Mouse (Mus musculus): ENCODE measurements at regions not wholly inside any gene's neighbourhood (a gene's known extent, or its start where the extent isn't known, plus 50 kb on each side); places are given as distances from the start of the nearest gene placed in this dataset.

DNA sequence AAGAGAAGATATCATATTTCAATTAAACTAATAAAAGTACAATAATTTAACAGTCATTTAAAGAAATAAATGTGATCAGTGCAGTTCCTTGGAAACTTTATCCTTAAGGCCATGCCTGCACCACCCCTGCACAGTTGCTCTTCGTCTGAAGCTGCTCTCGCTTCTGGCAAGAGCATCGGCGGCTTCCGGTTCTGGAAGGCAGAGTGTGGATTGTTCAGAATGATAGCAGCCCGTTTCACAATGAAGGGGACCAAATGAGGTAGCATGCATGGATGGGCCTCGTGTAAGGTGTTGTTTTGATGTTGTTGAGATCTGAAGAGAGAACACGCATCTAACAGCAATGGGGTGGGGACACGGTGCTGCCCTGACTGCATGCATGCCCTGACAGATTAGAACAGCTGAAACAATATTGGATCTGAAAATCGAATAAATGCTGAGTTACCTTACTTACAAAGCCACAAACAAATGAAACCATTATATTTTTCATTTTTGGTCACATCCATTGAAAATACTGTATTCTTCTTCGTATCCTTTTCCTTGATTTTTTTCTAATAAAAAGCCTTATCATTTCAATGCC lies 154.3 kb downstream of the Fam198b start:
- TF ChIP-seq CTCF (IDR thresholded peaks at IDR 0.05; ENCODE audit: extremely low read depth, insufficient read depth, low read length) (no peak), POLR2A (IDR thresholded peaks at IDR 0.05; ENCODE audit: extremely low read depth, insufficient read depth, low read length) (no peak)

All from cortical plate, adult 2 months (tissue).